Mouse (Mus musculus): ENCODE results near the gene Rap1gds1.

Rap1gds1 gene

DNA sequence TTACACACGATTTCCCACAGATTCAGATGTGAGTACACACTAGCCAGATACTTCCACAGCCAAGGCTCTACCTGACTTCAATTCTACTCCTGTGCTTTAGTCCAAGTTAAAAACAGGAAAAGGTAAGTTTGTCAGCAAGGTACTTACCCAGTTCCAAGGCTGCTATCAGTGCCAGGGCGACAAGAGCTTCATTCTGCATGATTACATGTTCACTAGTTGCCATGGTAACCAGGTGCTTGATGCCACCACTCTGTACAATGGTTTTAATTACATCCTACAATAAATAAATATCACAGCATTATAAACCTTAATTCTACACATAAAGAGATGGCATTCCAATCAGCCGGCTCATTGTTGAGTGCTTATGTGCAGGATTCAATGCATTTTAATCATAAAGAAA is 129.5 kb downstream of the Rap1gds1 start:
- no peak for DNase-seq (ENCODE audit: low spot score in 2 of 2)

DNA sequence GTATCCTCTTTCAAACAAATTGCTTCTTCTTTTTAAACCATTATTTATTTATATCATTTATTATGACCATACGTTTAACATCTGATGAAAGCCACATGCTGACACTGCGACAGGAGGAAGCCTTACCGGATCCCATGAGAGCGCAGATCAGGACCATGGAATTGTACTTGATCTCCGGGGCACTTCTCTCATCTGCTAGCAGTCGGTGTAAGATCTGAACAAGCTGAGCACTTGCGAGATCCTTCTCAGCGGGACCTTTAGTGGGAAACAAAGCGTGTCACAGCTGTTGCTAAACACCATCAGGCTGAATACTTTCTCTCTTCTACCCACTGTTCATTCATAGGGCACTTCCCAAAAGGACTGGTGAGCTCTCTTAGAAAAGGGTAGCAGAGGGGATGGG is 133.4 kb downstream of the Rap1gds1 start:
- DNase-seq (ENCODE audit: low spot score in 2 of 2) = no peak

DNA sequence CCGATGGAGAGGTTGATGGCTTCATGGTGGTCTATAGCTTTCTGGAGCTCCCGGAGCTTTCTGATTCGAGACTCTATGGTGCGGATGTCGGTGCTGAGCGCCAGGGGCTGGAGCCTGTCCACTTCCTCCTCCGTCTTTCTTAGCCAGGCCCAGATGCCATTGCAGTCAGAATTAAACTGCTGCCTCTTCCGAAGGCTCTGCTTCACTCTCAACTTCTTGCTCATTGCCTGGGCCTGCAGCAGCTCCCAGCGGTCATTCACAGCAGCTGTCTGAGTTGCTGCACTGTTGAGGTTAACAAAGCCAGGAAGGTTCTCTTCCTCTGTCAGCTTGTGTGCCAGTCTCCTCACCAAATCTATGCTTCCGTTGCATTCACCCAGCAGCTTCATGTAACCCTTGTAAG is 137.8 kb downstream of the Rap1gds1 start:
- DNase-seq (ENCODE audit: low spot score in 2 of 2) = no peak

DNA sequence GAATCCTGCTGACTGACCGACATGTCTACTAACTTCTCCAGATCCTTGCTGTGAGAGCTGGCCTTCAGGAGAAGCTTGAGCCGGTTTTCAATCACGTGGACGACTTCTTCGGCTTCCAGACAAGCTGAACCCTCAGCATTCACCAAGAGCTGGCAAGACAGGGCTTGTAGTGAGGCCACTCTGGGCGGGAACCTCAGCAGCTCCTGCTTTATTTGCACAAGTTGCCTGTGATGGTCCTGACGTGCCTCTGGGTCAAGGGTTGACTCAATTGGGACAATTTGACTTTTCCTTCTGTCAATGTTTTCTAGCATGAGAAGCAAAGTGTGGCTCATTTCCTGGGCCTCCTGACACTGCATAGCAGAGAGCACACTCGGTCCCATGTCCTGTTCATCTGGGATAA is 138.2 kb downstream of the Rap1gds1 start:
- DNase-seq (ENCODE audit: low spot score in 2 of 2) = no peak

DNA sequence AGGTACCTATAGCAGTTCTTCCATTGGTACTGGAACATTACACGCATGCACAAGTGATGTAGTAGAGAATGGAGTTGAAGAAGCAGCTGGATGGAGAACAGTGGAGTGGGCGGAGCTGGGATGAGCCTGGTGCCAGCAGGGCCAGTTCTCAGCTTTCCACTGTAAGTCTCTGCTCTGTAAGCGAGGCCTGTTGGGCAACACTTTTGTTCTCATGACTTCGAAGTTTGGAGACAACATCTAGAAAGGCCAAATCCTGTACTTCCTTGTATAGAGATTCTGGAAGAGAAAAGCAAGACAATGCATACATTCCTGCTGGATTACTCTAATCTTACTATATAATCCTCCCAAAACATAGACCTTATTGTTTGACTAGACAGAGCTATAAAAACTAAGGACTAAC is 147.6 kb downstream of the Rap1gds1 start:
- DNase-seq (ENCODE audit: low spot score in 2 of 2) = no peak

DNA sequence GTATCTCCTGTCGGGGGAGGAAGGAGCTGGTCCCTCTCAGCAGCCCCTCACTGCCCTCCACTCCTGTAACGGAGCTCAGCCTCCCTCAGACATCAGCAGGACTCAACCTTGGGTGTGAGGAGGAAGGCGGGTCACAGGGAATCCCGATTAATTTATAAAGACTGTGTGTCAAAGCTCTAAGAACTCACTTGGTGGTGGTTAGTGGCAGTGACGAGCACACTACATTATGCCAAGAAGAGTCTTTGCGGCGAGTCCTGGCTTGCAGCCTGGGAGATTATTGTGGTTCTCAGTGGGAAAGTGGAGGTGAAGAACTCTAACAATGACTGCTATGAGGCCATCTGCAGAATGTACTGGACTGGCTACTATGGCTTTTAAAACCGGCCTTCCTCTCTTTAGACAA is 148.8 kb downstream of the Rap1gds1 start:
- DNase-seq (ENCODE audit: low spot score in 2 of 2) = no peak

DNA sequence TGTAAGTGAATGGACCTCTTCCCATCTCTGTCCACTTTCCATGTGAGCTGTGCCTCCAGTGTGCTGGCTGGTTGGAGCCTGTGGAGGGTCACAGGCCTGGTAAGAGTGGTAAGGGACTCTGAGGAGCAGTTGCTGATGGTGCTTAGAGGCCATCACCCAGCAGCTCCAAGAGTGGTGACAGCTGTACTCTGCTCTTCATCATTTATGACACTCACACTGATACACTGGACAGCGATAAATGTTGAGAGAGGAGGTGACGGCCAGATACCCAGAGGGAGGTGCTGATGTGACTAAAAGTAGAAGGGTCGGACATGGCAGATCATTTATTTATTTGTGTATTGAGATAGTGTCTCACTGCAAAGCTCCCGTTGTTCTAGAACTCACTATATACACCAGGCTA is 156.8 kb downstream of the Rap1gds1 start:
- no peak for DNase-seq (ENCODE audit: low spot score in 2 of 2)

DNA sequence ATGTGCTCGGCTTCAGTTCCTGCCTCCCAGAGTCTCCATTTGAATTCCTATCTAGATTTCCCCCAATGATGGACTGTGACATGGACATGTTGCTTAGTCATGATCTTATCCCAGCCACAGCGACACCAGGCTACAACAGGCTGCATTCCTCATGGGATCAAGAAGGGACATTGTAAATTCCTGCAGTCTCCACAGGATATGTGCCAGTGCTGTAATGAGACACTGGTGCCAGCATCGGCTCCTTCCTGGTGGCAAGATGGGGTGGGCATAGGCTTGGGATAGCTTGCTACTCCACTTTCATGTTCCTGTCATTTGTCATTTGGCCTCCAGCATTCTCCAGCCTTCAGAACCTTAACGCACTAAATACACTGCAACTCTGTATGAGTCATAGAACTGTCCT is 158.0 kb downstream of the Rap1gds1 start:
- DNase-seq (ENCODE audit: low spot score in 2 of 2) = no peak

DNA sequence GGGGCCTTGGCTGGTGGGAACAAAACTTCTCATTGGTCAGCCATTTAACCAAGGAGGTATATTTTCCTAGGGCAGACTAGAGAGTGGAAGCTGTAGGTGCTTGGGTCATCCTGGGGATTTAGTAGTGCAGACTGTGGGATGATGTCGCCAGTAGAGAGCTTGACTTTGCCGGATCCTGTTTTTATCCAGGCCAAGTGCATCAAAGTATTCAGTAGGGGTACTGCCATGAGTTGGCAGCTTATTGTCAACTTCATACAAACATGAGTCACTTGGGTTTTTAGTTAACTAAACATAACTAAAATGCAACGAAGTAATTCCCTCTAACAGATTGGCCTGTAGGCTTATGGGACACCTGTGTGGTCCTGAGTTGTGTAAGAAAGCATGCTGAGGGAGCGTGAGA is 158.4 kb downstream of the Rap1gds1 start:
- DNase-seq (ENCODE audit: low spot score in 2 of 2) = no peak

DNA sequence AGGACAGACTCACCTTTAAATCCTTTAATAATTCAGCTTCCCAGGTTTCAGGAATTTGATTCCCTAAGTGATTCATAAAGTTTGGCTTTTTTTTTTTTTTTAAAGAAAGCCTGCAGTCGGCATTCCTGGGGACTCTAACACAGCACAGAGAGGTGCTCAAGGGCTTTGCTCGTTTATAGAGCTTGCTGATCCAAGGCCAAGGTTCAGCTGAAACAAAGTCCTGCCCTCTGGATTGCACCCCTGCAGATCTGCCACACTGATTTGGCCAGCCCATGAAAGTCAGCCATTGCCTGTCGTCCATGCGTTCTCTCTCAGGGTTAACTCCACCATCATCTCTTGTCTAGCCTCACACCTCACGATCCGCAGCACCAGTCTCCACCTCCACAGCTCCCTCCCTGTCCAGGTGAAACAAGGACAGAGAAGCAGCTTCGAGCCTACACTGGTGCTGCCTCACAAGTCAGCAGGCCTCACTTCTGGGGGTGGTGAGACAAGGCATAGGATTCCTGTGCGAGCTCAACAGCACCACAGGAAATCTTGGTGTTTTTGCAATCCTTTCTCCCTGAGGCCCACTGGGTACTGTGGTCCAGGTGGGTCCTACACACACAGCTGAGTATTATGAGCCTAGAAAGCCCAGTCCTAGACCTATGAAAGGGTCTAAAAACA is 160.2 kb downstream of the Rap1gds1 start:
- no peak for DNase-seq (ENCODE audit: low spot score in 2 of 2)

DNA sequence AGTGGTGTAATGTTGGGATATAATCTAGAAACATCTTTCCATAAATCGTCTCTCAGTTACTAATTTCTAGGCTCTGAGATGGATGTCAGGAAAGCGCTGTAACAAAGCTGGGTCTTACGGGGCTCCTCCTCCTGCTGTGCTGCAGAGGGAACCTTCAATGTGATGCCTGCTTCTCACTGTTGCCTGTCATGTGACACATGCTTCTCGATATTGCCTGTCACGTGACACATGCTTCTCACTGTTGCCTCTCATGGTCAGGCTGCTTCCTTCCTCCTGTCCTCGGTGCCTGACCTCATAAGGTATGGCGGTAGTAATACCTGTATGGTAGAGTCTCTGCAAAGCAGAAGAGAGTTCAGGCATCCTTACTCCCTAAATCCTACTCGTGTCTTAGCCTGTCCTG is 162.5 kb downstream of the Rap1gds1 start:
- DNase-seq (ENCODE audit: low spot score in 2 of 2) = no peak

DNA sequence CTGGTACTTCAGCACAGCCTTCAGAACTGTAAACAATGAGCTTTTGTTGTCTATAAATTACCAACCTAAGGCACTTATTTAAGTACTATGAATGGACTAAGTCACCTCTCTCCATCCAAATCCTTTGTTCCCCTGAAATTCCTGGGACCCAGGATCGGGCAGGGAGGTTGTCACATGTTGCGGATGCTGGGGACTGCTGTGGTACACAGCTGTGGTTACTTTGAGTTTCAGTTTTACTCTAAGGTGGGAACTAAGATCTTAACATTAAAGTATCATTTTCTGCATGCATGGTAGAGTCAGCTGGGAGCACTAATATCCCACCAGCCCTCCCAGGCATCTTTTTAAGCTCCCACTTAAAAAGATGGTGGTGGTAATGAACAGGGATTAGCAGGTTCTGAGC is 165.7 kb downstream of the Rap1gds1 start:
- no peak for DNase-seq (ENCODE audit: low spot score in 2 of 2)

DNA sequence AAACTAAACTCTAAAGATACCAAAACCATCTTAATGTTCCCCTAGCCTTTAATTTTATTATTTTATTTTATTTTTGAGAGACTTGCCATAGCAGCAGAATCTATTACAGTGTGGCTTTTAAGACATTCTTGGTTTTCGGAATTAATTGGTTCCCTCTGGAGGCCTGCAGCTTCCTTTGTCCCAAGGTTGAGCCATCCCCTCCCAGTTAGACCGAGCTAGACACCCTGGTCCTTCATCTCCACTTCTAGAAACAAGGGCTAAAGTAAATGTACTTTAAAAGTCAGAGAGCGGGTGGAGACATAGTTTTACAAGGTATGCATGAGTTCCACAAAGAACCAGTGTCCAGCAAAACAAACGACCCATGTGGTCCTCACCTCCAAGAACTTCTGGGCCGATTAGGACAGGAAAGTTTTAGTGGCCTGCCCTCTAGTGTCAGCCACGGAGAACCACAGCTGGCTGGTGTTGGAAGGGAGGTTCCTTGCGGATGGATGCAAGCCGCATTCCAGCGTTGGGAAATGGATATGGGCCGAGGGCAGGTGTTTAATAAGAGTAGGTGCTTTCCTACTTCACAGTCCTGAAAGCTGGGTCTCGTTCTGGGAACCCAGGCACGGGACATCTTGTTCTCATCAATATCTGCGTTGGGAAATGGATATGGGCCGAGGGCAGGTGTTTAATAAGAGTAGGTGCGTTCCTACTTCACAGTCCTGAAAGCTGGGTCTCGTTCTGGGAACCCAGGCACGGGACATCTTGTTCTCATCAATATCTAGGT is 168.7 kb downstream of the Rap1gds1 start:
- DNase-seq (ENCODE audit: low spot score in 2 of 2) = peak in 1 of 2 experiments; percentile 77

DNA sequence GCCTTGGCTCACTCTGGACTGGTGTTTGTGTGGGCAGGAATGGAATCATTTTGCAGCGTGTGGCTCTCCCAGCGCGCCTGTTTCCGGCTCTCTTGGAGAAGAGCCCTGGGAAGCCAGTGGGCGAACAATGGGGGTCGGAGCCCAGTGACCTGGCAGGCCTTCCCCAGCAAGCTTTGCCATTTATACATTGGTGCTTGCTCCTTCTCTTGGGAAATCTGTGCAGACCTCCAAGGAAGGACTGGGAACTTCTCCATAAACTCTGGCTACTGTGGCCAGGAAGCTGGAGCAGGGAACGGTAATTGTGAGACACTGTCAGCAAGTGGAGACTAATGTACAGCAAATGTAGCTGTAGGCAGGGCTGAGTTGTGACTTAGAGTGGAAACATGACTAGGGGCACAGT is 169.3 kb downstream of the Rap1gds1 start:
- no peak for DNase-seq (ENCODE audit: low spot score in 2 of 2)

DNA sequence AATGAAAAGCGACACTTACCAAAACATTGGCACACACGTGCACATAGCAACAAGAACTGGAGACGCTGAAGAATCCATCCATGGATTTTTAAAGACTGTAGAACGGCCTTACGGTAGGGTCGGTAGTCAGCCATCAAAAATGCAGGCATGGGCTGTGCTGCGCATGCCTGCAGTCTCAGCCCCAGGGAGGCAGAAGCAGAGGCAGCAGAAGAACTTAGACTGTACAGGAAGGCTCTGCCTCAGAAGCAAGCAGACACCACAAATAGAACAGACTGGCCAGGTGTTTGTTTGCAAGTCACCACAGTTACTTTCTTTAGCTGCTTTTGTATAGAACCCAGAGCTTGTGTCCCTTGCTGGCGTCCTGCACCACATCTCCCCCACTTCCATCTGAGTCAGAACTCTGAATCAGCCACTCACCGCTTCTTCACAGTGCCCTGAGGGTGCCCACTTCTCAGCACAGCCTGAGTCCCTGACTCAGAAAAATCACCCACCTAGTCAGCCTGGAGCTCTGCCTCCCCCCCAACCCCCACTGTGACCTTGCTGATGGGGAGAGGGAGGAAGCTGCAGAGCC is 174.3 kb downstream of the Rap1gds1 start:
- peak in 1 of 2 experiments; percentile 63 for DNase-seq (ENCODE audit: low spot score in 2 of 2)

DNA sequence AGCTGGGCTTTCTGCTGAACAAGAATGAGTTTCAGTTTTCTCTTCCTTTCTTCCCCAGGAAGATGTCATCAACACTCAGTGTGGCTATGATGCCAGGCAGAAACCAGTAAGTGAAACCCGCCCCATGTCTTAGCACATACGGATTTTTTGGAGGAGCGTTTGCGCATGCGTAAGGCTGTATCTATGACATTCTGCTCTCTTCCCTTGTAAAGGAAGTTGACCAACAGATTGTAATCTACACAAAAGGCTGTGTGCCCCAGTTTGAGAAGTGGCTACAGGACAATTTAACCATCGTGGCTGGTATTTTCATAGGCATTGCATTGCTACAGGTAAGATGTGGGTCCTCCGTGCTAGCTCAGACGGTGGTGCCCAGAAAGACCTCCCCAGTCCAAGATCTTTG is 176.9 kb downstream of the Rap1gds1 start:
- no peak for DNase-seq (ENCODE audit: low spot score in 2 of 2)

DNA sequence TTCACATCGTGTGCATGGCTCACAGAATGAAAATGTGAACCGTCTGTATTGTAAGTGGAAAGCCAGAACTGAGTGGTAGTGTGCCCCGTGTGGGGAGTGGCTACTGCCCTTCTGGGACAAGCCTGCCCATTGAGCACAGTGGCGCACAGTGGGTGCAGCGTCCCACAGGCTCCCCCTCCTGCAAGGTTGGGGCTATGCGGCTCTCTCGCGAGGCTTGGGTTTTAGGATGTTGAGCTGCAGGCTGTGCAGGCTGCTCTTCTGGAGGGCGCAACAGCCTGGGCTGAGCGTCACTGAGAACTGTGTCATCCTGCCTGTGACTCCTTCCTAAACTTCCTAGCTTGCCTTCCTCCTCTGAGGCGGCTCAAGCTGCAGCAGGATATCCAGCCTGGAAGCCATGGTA is 177.5 kb downstream of the Rap1gds1 start:
- DNase-seq (ENCODE audit: low spot score in 2 of 2) = no peak

DNA sequence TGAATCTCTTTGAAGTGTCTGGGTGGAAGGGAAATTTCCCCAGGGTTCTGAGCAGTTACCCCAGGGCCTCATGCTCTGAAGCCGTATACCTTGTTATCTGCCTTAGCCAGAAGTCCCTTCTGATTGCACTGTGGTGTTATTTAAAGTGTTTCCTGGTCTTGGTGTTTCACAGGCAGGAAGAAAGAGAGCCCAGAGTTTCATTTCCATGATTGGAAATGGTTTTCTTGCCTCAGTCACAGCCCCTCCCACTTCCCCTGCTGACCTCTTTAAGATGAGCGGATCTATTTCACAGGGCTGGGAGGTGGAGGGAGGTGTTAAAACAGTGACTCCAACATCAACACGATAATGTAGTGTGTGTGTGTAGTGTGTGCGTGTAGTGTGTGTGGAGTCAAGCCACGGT is 181.5 kb downstream of the Rap1gds1 start:
- no peak for DNase-seq (ENCODE audit: low spot score in 2 of 2)

DNA sequence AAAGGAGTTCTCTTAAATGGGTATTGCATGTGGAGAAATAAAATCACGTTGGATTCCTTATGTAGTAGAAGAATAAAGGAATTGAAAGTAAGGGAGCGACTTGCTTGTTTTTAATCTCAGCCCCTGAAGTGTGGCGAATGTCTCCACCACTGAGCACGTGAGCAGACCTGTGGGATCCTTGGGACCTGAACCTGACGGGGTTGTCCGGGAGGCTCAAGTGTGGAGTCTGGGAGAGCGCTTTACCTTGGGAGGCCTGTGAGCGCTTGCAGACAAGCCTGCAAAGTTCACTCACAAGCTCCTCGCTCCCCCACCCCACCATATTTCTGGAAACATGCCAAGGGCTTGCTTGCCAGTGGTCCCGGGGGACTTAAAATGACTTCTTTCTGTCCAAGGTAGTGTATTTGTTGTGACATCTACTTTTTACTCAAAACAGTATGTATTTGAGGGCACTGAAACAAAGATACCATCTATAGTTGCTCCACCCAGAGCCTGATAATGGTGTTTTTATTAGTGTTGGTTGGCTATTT is 185.2 kb downstream of the Rap1gds1 start:
- no peak for DNase-seq (ENCODE audit: low spot score in 2 of 2)

DNA sequence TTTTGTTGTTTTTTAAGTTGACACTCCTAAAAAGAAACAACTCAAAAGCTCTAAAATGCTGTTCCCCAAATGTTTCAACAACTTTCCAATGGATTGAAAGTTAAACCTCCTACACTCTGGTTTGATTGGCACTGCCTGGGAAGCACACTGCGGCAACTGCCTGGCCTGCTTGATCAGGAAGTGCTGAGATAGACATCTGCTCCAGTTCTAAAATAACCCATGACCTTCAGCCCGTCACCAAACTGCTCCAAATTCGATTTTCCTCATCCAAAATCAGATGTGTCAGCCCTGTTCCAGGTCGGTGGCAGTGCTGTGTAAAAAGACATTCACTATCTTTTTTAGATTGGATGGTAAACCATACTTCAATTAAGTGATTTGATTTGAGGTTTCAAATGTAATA is 185.8 kb downstream of the Rap1gds1 start:
- DNase-seq (ENCODE audit: low spot score in 2 of 2) = no peak

DNA sequence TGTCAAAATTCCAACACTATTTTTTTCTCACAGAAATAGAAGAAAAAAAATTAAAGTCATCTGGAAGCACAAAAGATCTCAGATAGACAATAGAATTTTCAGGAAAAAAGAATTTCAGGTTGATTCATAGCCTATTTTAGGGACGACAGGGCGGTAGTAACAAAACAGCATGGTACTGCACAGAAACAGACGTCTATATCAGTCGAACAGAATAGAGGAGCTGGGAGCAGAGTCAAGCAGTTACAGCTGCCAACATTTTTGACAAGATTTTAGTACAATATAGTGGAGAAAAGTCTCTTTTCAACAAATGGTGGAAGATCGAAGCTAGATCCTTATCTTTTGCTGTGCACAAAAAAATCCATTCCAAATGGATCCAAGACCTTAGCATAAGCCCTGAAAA is 188.9 kb downstream of the Rap1gds1 start:
- DNase-seq (ENCODE audit: low spot score in 2 of 2) = no peak

DNA sequence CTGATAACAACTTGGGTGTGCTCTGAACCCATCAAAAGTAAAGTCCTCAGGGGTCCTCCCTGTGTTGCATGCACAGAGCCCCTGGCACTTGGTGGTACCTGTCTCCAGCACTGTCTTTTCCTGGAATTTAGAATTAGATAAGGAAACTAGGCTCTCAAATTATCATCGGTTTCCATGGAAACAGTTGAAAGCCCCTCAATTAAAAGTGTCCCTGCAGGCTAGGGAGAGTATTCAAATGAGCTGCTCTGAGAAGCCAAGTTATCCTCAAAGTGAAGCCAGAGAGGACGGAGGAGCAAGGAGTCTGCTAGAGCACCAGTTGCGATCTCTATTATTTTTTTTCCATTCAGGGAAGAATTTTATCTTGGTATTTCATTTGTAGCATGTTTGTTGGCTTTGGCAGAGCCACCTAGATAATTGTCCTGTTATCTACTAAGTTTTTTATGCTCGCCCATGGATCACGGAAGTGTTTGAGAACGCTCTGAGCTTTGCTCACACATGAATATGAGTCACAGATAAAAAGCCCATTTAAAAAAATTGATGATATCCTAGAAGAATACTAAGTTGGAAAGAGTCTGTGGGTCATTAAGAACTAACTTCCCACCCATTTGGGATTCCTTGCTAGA is 193.2 kb downstream of the Rap1gds1 start:
- DNase-seq (ENCODE audit: low spot score in 2 of 2) = no peak

Data from left cerebral cortex, adult 9 months (tissue).